Mouse (Mus musculus): ENCODE measurements around the gene Tgm2.

GRCm38 (mm10) chr2:158144263-158144662, 2.0 kb downstream of the Tgm2 start:
- TF ChIP-seq MAFK (IDR thresholded peaks at IDR 0.05; ENCODE audit: insufficient read depth, low read depth, low read length) (no peak), ZNF384 (IDR thresholded peaks at IDR 0.05; ENCODE audit: low read depth, low read length) (no peak), HCFC1 (IDR thresholded peaks at IDR 0.05; ENCODE audit: borderline replicate concordance, insufficient read depth, low read length) (no peak), CHD2 (IDR thresholded peaks at IDR 0.05; ENCODE audit: low read depth, low read length) (no peak)
